Mouse (Mus musculus) CH12.LX (cell line): ENCODE measurements around the gene Phykpl. TPM values are rescaled to one million over a fixed set of nuclear protein-coding genes. Genes with fewer than 3 reads are reported as not detected.
A peak's percentile ranks its signal among the peaks of the same experiment; 100 is the strongest.
"Not testable (repeated sequence)": the region's sequence is repeated elsewhere in the genome, so short reads cannot be mapped to it uniquely, and the experiment has no call there.

Source experiments
- DNase-seq: peaks from one replicate; pipeline ENCODE4 v3.0.0-alpha.2; 2013; ENCODE audit errors: extremely low read depth
- H3K27ac ChIP-seq: 2 replicates; pipeline ENCODE4 v1.5.1; 2012; ENCODE audit warnings: low read depth, mild to moderate bottlenecking, control low read depth, moderate library complexity; ENCODE audit not compliant: insufficient read depth
- H3K27me3 ChIP-seq: replicated peaks from 2 replicates; pipeline ENCODE3; 2012; ENCODE audit warnings: inconsistent platforms
- H3K36me3 ChIP-seq, 2 experiments: replicated peaks in 1 of 2; 2 replicates each; pipeline versions ENCODE3 to v1.6.1; 2012; ENCODE audit warnings: inconsistent platforms in 1 of 2, low read length in 1 of 2, mild to moderate bottlenecking in 1 of 2, mixed read lengths in 1 of 2, moderate library complexity in 1 of 2; ENCODE audit not compliant: control insufficient read depth in 1 of 2, insufficient read depth in 1 of 2
- H3K4me1 ChIP-seq, 2 experiments: 2 replicates each; pipeline ENCODE4 v1.6.1; 2012; ENCODE audit warnings: inconsistent platforms in 1 of 2, moderate library complexity in 1 of 2; ENCODE audit not compliant: insufficient read depth in 2 of 2, control insufficient read depth in 1 of 2
- H3K4me2 ChIP-seq: 2 replicates; pipeline ENCODE4 v1.6.1; 2012; ENCODE audit warnings: low read depth, mild to moderate bottlenecking, control low read depth; ENCODE audit not compliant: poor library complexity, insufficient read depth, severe bottlenecking
- H3K4me3 ChIP-seq, 3 experiments: fragments of 150-350 bp in 1 of 3; sonication (generic) in 1 of 3; replicated peaks in 1 of 3; 2 replicates each; pipeline versions ENCODE3 to v1.5.1; 2011 to 2012; ENCODE audit warnings: low read depth in 2 of 3, low read length in 2 of 3, mild to moderate bottlenecking in 2 of 3, moderate library complexity in 2 of 3, control low read depth in 1 of 3, improper control_type of control experiment in 1 of 3, inconsistent platforms in 1 of 3, mixed read lengths in 1 of 3; ENCODE audit not compliant: poor library complexity in 1 of 3
- H3K79me2 ChIP-seq: replicated peaks from 2 replicates; pipeline ENCODE4 v1.6.1; 2012; ENCODE audit warnings: mild to moderate bottlenecking, moderate library complexity; ENCODE audit not compliant: control insufficient read depth, poor library complexity, insufficient read depth, severe bottlenecking; ENCODE audit errors: extremely low read depth
- H3K9ac ChIP-seq: 2 replicates; pipeline ENCODE4 v1.6.1; 2012; ENCODE audit warnings: low read depth, mild to moderate bottlenecking, control low read depth, moderate library complexity; ENCODE audit not compliant: insufficient read depth
- H3K9me3 ChIP-seq: replicated peaks from 2 replicates; pipeline ENCODE3; 2012; ENCODE audit warnings: low read length, inconsistent platforms, mixed read lengths
- BHLHE40 ChIP-seq: IDR thresholded peaks from 2 replicates; pipeline ENCODE4 v1.6.1; 2011; ENCODE audit warnings: mild to moderate bottlenecking, low read depth, low read length, improper control_type of control experiment
- CHD1 ChIP-seq: IDR thresholded peaks from 2 replicates; pipeline ENCODE4 v1.6.1; 2012; ENCODE audit warnings: low read depth, low read length, improper control_type of control experiment, inconsistent platforms
- CHD2 ChIP-seq: IDR thresholded peaks from 2 replicates; pipeline ENCODE4 v1.6.1; 2011; ENCODE audit warnings: low read length, improper control_type of control experiment
- CTCF ChIP-seq, 2 experiments: IDR thresholded peaks in 1 of 2; conservative IDR thresholded peaks in 1 of 2; 2 replicates each; pipeline ENCODE4 v1.5.1; 2011 to 2012; ENCODE audit warnings: low read depth in 2 of 2, low read length in 2 of 2, improper control_type of control experiment in 1 of 2, inconsistent platforms in 1 of 2, mild to moderate bottlenecking in 1 of 2, moderate library complexity in 1 of 2
- E2F4 ChIP-seq: IDR thresholded peaks from 2 replicates; pipeline ENCODE4 v1.6.1; 2011; ENCODE audit warnings: low read depth, low read length, improper control_type of control experiment; ENCODE audit not compliant: insufficient replicate concordance
- ELF1 ChIP-seq: IDR thresholded peaks from 2 replicates; pipeline ENCODE4 v1.6.1; 2014; ENCODE audit warnings: low read depth, mild to moderate bottlenecking, inconsistent platforms, low read length, improper control_type of control experiment
- EP300 ChIP-seq: IDR thresholded peaks from 2 replicates; pipeline ENCODE4 v1.6.1; 2011; ENCODE audit warnings: low read length, improper control_type of control experiment
- ETS1 ChIP-seq: conservative IDR thresholded peaks from 2 replicates; pipeline ENCODE4 v1.6.1; 2012; ENCODE audit warnings: low read depth, mild to moderate bottlenecking, inconsistent platforms, low read length, improper control_type of control experiment, moderate library complexity
- GABPA ChIP-seq: IDR thresholded peaks from 2 replicates; pipeline ENCODE4 v1.6.1; 2012; ENCODE audit warnings: low read depth, low read length, improper control_type of control experiment, inconsistent platforms; ENCODE audit not compliant: insufficient replicate concordance
- HCFC1 ChIP-seq: IDR thresholded peaks from 2 replicates; pipeline ENCODE4 v1.6.1; 2012; ENCODE audit warnings: low read depth, mild to moderate bottlenecking, inconsistent platforms, low read length, improper control_type of control experiment
- IRF4 ChIP-seq: IDR thresholded peaks from 2 replicates; pipeline ENCODE4 v1.6.1; 2014; ENCODE audit warnings: low read depth, mild to moderate bottlenecking, inconsistent platforms, low read length, improper control_type of control experiment
- JUN ChIP-seq: IDR thresholded peaks from 2 replicates; pipeline ENCODE4 v1.6.1; 2011; ENCODE audit warnings: low read depth, mild to moderate bottlenecking, low read length, improper control_type of control experiment, moderate library complexity; ENCODE audit not compliant: insufficient read depth
- JUND ChIP-seq: conservative IDR thresholded peaks from 2 replicates; pipeline ENCODE4 v1.6.1; 2011; ENCODE audit warnings: low read depth, low read length, improper control_type of control experiment
- KAT2A ChIP-seq: IDR thresholded peaks from 2 replicates; pipeline ENCODE4 v1.6.1; 2012; ENCODE audit warnings: low read length, improper control_type of control experiment, inconsistent platforms; ENCODE audit not compliant: insufficient replicate concordance
- MAFK ChIP-seq: IDR thresholded peaks from 2 replicates; pipeline ENCODE4 v1.6.1; 2011; ENCODE audit warnings: low read length, improper control_type of control experiment; ENCODE audit not compliant: insufficient replicate concordance
- MAX ChIP-seq: IDR thresholded peaks from 2 replicates; pipeline ENCODE4 v1.6.1; 2011; ENCODE audit warnings: low read length, improper control_type of control experiment
- MAZ ChIP-seq: IDR thresholded peaks from 2 replicates; pipeline ENCODE4 v1.6.1; 2012; ENCODE audit warnings: low read depth, mild to moderate bottlenecking, inconsistent platforms, low read length, improper control_type of control experiment, moderate library complexity
- MEF2A ChIP-seq: IDR thresholded peaks from 2 replicates; pipeline ENCODE4 v1.6.1; 2014; ENCODE audit warnings: low read depth, mild to moderate bottlenecking, inconsistent platforms, low read length, improper control_type of control experiment, borderline replicate concordance
- MXI1 ChIP-seq: IDR thresholded peaks from 2 replicates; pipeline ENCODE4 v1.6.1; 2011; ENCODE audit warnings: mild to moderate bottlenecking, low read depth, low read length, improper control_type of control experiment
- MYC ChIP-seq: IDR thresholded peaks from 2 replicates; pipeline ENCODE4 v1.6.1; 2011; ENCODE audit warnings: low read depth, mild to moderate bottlenecking, improper control_type of control experiment, low read length
- NELFE ChIP-seq: IDR thresholded peaks from 2 replicates; pipeline ENCODE4 v1.6.1; 2011; ENCODE audit warnings: low read depth, low read length, improper control_type of control experiment
- NRF1 ChIP-seq: IDR thresholded peaks from 2 replicates; pipeline ENCODE4 v1.6.1; 2014; ENCODE audit warnings: low read depth, mild to moderate bottlenecking, inconsistent platforms, low read length, improper control_type of control experiment, moderate library complexity
- PAX5 ChIP-seq: IDR thresholded peaks from 2 replicates; pipeline ENCODE4 v1.6.1; 2012; ENCODE audit warnings: low read length, inconsistent platforms, mixed read lengths
- POLR2A ChIP-seq: IDR thresholded peaks from 2 replicates; pipeline ENCODE4 v1.6.1; 2011; ENCODE audit warnings: low read depth, mild to moderate bottlenecking, improper control_type of control experiment, low read length
- POLR2AphosphoS2 ChIP-seq: IDR thresholded peaks from 2 replicates; pipeline ENCODE4 v1.6.1; 2011; ENCODE audit warnings: low read depth, low read length, improper control_type of control experiment
- RAD21 ChIP-seq: IDR thresholded peaks from 2 replicates; pipeline ENCODE4 v1.6.1; 2011; ENCODE audit warnings: low read depth, mild to moderate bottlenecking, low read length, improper control_type of control experiment, moderate library complexity
- RCOR1 ChIP-seq: conservative IDR thresholded peaks from 2 replicates; pipeline ENCODE4 v1.6.1; 2012; ENCODE audit warnings: low read depth, mild to moderate bottlenecking, inconsistent platforms, low read length, improper control_type of control experiment
- SIN3A ChIP-seq: IDR thresholded peaks from 2 replicates; pipeline ENCODE4 v1.6.1; 2012; ENCODE audit warnings: low read length, improper control_type of control experiment, inconsistent platforms
- SMC3 ChIP-seq: IDR thresholded peaks from 2 replicates; pipeline ENCODE4 v1.6.1; 2011; ENCODE audit warnings: low read depth, low read length, improper control_type of control experiment
- TBP ChIP-seq: conservative IDR thresholded peaks from 2 replicates; pipeline ENCODE4 v1.6.1; 2011; ENCODE audit warnings: low read depth, low read length, improper control_type of control experiment
- TCF12 ChIP-seq: IDR thresholded peaks from 2 replicates; pipeline ENCODE4 v1.6.1; 2014; ENCODE audit warnings: low read depth, mild to moderate bottlenecking, inconsistent platforms, low read length, improper control_type of control experiment
- UBTF ChIP-seq: IDR thresholded peaks from 2 replicates; pipeline ENCODE4 v1.6.1; 2012; ENCODE audit warnings: low read depth, mild to moderate bottlenecking, inconsistent platforms, low read length, improper control_type of control experiment, moderate library complexity
- USF1 ChIP-seq: IDR thresholded peaks from 2 replicates; pipeline ENCODE4 v1.6.1; 2014; ENCODE audit warnings: low read depth, mild to moderate bottlenecking, inconsistent platforms, low read length, improper control_type of control experiment
- USF2 ChIP-seq: conservative IDR thresholded peaks from 2 replicates; pipeline ENCODE4 v1.6.1; 2011; ENCODE audit warnings: low read depth, low read length, improper control_type of control experiment
- ZC3H11A ChIP-seq: IDR thresholded peaks from 2 replicates; pipeline ENCODE4 v1.6.1; 2012; ENCODE audit warnings: low read depth, mild to moderate bottlenecking, inconsistent platforms, low read length, improper control_type of control experiment
- ZKSCAN1 ChIP-seq: IDR thresholded peaks from 2 replicates; pipeline ENCODE4 v1.6.1; 2012; ENCODE audit warnings: low read depth, inconsistent platforms, low read length, improper control_type of control experiment, borderline replicate concordance
- ZMIZ1 ChIP-seq: IDR thresholded peaks from 2 replicates; pipeline ENCODE4 v1.6.1; 2012; ENCODE audit warnings: low read depth, mild to moderate bottlenecking, inconsistent platforms, low read length, improper control_type of control experiment
- ZNF384 ChIP-seq: IDR thresholded peaks from 2 replicates; pipeline ENCODE4 v1.6.1; 2012; ENCODE audit warnings: low read depth, low read length, improper control_type of control experiment, inconsistent platforms
- dilution Hi-C: fragments of 300-500 bp; cut with MboI; formaldehyde crosslinking; loops from 2 replicates; pipeline ENCODE4 v1.14.3; 2020; ENCODE audit warnings: low sequenced_read_pairs; ENCODE audit not compliant: extremely low pct_unique_long_range_greater_than_20kb, extremely low pct_ligation_motif_present
- in situ Hi-C: fragments of 300-500 bp; cut with MboI; formaldehyde crosslinking; loops from 3 replicates; pipeline ENCODE4 v1.14.3; 2019; ENCODE audit warnings: low sequenced_read_pairs, low pct_ligation_motif_present, low pct_unique_long_range_greater_than_20kb, mixed read lengths
- polyA plus RNA-seq: library from polyadenylated mRNA; unstranded; fragments of >175 nt; gene quantifications from 2 replicates; pipeline ENCODE4 v1.2.1, GENCODE M21; 2012; ENCODE audit warnings: low read depth; ENCODE audit not compliant: insufficient read length
- total RNA-seq, 2 experiments: library from RNA; depleted of rRNA; stranded (reverse); fragments of 300-350 nt in 1 of 2; fragments of >200 nt in 1 of 2; gene quantifications; 2 replicates each; pipeline ENCODE4 v1.2.3; 2012 to 2014

Gene Phykpl
- total and polyA plus RNA-seq, 3 experiments, result 25.2 to 44.0 (median 30.9) TPM

DNA sequence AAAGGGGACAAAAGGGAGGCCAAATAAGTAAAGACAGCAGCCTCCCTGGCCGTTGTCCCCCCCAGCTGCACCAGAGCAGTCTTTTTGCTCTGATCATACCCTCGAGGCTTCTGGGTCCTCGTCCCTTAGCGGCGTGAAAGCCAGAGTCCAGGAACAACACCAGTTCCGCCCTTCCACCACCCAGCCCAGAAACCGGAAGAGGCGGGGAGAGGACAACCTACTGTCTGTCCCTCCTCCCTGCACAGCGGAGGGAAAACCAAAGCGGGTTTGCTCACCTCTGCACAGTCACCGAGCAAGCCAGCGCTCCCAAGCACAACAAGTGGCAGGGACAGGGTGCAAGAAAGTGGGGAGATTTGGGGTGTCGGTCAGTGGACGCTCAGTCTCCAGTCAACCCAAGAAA is 31.0 kb downstream of the Phykpl start:
- Histone ChIP-seq H3K79me2 (peaks cover 10% of the 10 kb centered on the region), H3K36me3 (no peaks in the 10 kb centered on the region), H3K4me3 (peak overlapping the region; percentile 45 to 55 (median 49)), H3K27me3 (no peaks in the 10 kb centered on the region), H3K4me2 (peak overlapping the region; percentile 48), H3K9me3 (no peaks in the 10 kb centered on the region), H3K4me1 (peaks cover 8 to 24% of the 10 kb centered on the region in 2 experiments), H3K27ac (no peak overlapping the region; the same call in 1 of the 2 replicates), H3K9ac (peak overlapping the region; percentile 89)
- peak; percentile 94 for DNase-seq
- in situ Hi-C loops, result loop anchor here (10.0 kb wide), 1 partner anchor 69 kb away; the partner anchor contains the start of gene 0610009B22Rik
- dilution Hi-C loops, result no loop called here
- TF ChIP-seq MAFK (no peak), ELF1 (peak; percentile 98), NELFE (peak; percentile 97), RAD21 (no peak), MXI1 (peak; percentile 80; the same call in 1 of the 2 replicates), UBTF (no peak), CHD1 (no peak), PAX5 (no peak), KAT2A (0 out of 2 replicates have a peak, but pooled peaks have one; percentile 51), ZMIZ1 (peak; percentile 86; the same call in 1 of the 2 replicates), POLR2A (peak; percentile 99), ZNF384 (no peak), BHLHE40 (no peak), JUN (no peak), SIN3A (peak; percentile 92), CTCF (conservative IDR thresholded peaks at IDR 0.05 in 1 of 2, IDR thresholded peaks at IDR 0.05 in 1 of 2; ENCODE audit: low read depth in 2 of 2, low read length in 2 of 2) (no peak), HCFC1 (peak; percentile 82), MEF2A (0 out of 2 replicates have a peak, but pooled peaks have one; percentile 66), MAX (peak; percentile 70), EP300 (no peak), USF1 (no peak), CHD2 (no peak), RCOR1 (no peak), MAZ (peak; percentile 42; the same call in 1 of the 2 replicates), IRF4 (peak; percentile 56; the same call in 1 of the 2 replicates), POLR2AphosphoS2 (peak; percentile 79; the same call in 1 of the 2 replicates), ZKSCAN1 (no peak), ZC3H11A (no peak), MYC (no peak; the same call in none of the 2 replicates), ETS1 (no peak), E2F4 (no peak), TCF12 (peak; percentile 88), JUND (no peak), USF2 (no peak), NRF1 (peak; percentile 36; the same call in 1 of the 2 replicates), GABPA (no peak), SMC3 (no peak), TBP (peak; percentile 88)

DNA sequence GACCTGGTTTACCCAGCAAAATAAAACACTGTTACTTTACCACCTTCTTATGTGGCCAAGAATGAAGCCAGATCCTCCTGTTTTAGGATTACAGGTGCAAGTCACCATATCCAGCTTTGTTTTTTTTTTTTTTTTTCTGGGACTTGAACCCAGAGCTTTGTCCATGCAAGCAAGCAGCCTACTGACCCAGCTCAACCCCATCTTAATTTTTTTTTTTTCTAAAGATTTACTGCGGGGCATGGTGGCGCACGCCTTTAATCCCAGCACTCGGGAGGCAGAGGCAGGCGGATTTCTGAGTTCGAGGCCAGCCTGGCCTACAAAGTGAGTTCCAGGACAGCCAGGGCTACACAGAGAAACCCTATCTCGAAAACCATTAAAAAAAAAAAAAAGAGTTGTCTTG is 31.6 kb downstream of the Phykpl start:
- Histone ChIP-seq H3K4me2 (peak overlapping the region; percentile 32), H3K9ac (peak overlapping the region; percentile 89; the same call in 1 of the 2 replicates), H3K4me1 (peaks cover 9 to 25% of the 10 kb centered on the region in 2 experiments), H3K79me2 (peaks cover 15% of the 10 kb centered on the region), H3K4me3 (peak overlapping the region in 1 of 3 experiments; percentile 55)
- H3K36me3 ChIP-seq, H3K9me3 ChIP-seq, DNase-seq, dilution Hi-C loops, H3K27me3 ChIP-seq, H3K27ac ChIP-seq: not testable (repeated sequence)
- in situ Hi-C loops, result loop anchor here (10.0 kb wide), 1 partner anchor 69 kb away; the partner anchor contains the start of gene 0610009B22Rik
